Mouse (Mus musculus) yolk sac, embryonic 10.5 days (tissue): ENCODE data around the gene Gm884.
A peak's percentile ranks its signal among the peaks of the same experiment; 100 is the strongest.

Experiments used
- DNase-seq: peaks from one replicate; pipeline ENCODE4 v3.0.0-alpha.2; 2017; ENCODE audit warnings: low spot score

Gm884 gene

GRCm38 (mm10) chr11:103621040-103621439 is at the start of gene Gm884:
Gm884 (minus strand) TSS chr11:103621140.
- DNase-seq: no peak

DNA sequence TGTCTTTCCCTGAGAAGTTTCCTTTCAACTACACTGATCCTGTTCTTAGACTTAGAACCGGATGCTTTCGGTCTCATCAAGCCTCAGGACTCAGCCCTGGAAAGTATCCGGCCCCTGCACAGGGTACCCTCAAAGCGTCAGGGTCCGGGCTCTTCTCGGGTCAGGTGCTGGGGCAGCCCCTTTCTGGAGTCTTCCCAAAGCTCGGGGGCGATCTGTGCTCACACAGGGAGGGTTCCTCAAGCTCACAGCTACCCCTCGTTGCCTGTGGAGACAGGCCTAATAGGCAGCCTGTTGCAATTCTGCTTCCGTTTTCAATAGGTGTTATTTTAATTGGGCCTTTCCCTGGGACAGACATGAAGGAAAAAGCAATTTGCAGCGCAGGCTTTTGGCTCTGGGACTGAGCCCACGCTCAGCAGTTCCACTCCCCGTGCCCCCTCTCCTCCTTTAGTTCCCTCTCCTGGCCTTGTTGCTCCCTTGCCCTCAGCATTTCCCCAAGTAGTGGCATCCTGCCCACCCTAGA is 46.0 kb upstream of the Gm884 start:
- DNase-seq: no peak

GRCm38 (mm10) chr11:103666181-103666906 is 45.4 kb upstream of the Gm884 start:
- DNase-seq: no peak

- DNase-seq: no peak
Observed at GRCm38 (mm10) chr11:103665695-103666094, 44.8 kb upstream of the Gm884 start.

- DNase-seq: no peak
Observed at GRCm38 (mm10) chr11:103663119-103663518, 42.2 kb upstream of the Gm884 start.

- DNase-seq: no peak
Observed at GRCm38 (mm10) chr11:103662546-103662945, 41.6 kb upstream of the Gm884 start.

DNA sequence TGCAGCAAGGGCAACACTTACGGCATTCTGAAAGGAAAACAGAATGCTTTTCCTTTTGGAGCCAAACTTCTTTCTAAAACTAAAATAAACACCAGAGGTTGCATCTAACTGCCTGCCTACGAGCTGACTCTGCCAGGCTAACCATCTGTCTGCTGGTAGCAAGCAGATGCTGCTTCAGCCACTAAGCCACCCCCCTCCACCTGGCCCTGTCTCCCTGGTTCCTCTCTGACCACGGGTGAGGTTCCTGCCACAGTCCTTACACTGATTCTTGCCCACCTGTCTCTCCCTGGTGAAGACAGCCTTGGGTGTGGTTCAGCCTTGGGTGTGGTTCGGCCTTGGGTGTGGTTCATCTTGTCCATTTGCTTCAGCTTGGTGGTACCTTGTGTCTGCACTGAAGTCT is 40.9 kb upstream of the Gm884 start:
- DNase-seq: no peak

DNA sequence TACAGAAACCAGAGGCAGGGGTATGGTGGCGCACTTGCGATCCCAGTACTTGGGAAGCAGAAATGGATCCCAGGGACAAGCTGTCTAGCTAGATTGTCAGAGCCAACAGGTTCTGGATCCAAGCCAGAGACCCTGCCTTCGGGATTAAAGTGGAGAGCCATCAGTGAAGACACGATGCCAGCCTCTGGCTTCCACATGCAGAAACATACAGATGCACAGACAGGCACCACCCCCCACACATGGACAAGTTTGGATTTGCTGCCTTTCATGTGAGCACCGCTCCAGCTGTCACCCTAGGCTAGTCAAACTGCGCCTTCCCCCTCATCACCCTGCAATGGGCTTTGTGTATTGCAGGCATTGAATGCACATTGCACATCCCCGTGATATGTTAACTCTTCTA is 37.2 kb upstream of the Gm884 start:
- no peak for DNase-seq

GRCm38 (mm10) chr11:103656520-103656919 is 35.6 kb upstream of the Gm884 start:
- DNase-seq: peak; percentile 40

GRCm38 (mm10) chr11:103653359-103653965 is 32.5 kb upstream of the Gm884 start:
- DNase-seq: no peak

DNA sequence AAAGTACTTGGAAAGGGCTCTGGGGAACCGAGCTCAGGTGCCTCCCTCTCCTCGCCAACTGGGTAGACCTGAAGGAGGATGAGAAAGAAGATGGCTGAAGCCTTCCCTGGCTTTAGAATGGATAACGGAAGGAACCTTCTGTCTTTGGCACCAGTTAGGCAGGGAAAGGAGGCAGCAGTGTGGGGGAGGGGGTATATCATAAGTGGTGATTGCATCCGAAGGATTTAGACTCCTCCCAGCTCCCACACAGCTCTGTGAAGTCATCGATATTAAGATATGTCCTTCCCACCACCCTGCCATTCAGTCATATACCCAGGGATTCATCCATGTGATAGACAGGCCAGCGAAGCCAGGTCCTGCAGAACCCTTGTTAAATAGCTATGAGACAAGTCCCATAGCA is 30.5 kb upstream of the Gm884 start:
- no peak for DNase-seq

DNA sequence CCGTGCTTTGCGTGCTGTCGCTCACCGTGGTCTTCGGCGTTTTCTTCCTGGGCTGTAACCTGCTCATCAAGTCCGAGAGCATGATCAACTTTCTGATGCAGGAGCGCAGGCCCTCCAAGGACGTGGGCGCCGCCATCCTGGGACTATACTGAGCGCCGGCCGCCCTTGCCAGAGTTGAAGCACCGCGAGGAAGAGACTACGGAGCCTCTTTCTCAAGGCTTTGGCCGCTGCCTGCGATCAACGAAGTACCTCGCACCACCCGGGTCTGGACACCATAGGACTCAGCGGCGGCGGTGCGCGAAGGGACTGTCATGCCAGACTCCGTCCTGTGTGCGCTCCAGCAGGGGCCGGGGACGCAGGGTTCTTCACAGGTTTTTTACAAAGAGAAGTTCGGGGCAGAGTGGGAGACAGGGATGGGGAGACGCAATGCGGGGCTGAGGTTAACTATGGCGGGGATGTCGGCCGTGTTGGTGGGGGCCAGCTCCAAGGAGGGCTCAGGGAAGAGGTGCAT is 29.1 kb upstream of the Gm884 start:
- DNase-seq: no peak

DNA sequence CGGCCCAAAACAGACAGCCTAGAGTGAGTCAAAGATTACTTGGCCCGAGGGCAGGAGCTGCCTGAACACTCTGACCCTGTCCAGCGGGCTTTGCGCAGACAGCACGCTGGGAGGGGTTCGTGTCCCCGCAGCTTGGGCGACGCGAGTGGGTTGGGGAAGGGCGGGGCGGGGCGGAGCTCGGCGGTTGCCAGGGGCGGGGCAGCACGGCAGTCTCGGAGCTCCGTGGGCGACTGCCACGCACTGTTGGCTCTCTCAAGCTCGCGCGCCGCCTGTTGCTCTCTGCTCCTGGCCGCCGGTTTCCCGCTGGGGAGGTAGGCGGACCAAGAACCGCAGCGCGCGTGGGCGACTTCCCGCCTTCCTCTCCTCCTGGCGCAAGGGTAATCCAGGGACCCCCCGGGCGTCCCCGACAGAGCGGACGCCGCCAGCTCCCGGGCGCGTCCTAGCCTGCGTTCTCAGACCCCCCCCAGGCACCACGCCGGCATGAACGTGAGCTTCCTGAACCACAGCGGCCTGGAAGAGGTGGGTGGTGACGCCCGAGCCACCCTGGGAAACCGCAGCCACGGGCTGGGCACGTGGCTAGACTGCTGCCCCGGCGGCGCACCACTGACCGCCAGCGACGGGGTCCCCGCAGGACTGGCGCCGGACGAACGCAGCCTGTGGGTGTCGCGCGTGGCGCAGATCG is 28.5 kb upstream of the Gm884 start, which contains the start of gene Rprml:
Gene Rprml (plus strand): TSS at position 270 of the 682 bp plus-strand sequence.
- no peak for DNase-seq

- DNase-seq: no peak
Observed at GRCm38 (mm10) chr11:103648656-103649055, 27.7 kb upstream of the Gm884 start.

GRCm38 (mm10) chr11:103647921-103648620 is 27.1 kb upstream of the Gm884 start:
- DNase-seq: no peak

- DNase-seq: no peak
Observed at GRCm38 (mm10) chr11:103646301-103646700, 25.4 kb upstream of the Gm884 start.

DNA sequence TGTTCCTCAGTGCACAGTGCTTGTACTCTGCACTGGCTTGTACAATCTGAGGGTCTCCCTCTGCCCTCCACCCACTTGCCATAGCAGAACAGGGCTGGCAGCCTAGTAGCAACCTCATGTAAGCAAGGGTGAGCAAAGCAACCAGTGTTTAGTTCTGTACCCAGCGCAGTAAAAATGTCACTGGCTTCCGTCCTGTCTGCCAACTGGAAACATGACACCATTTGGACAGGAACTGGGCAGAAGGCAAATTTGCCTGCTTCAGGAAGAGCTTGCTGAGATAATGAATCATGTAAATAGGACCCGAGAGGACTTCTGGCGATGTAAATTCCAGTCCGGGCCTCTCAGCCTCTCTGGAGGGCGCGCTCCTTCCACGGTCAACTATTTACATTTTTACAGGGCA is 24.8 kb upstream of the Gm884 start:
- no peak for DNase-seq

GRCm38 (mm10) chr11:103643211-103643610 is 22.3 kb upstream of the Gm884 start:
- DNase-seq: no peak

GRCm38 (mm10) chr11:103639407-103639946 is 18.5 kb upstream of the Gm884 start:
- peak; percentile 31 for DNase-seq

DNA sequence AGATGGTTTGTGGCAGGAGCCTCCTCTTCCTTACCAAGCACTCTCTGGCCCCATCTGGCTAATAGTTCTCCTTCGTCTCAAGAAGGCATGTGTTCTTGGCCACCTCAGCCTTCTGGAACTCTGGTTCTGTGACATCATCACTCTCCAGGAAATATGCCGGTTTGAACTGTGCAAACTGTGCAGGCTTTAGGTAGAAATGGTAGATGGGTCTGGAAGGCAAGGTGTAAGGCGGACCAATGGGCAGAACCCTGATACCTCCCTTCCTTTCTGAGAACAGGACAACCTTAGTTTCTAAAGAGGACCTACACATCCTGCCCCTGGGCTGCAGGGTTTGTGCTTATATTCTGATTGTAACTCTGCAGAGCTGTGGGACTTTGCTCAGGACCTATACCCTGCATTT is 17.9 kb upstream of the Gm884 start, which contains the start of gene Lyzl6:
Gene Lyzl6 (minus strand): TSS at position 101 of the 400 bp plus-strand sequence.
- no peak for DNase-seq

GRCm38 (mm10) chr11:103636261-103636660 is 15.3 kb upstream of the Gm884 start:
- DNase-seq: no peak

DNA sequence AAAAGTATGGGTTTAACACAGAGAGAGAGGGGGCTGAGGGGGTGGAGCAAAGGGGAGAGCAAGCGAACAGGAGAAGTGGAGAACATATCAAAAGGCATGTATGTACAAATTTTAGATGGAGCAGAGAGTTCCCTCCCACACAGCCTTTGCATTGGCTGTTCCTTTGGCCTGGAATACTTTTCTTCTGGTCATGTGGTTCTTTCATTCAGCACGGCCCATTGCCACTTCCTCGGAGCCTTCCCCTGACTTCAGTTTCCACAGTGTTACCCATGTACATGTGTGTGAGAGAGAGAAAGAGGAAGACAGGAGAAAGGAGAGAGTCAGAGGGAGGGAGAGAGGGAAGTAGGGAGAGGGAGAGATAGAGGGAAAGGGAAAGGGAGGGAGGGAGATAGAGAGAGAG is 14.5 kb upstream of the Gm884 start:
- DNase-seq: no peak
